Mouse (Mus musculus): ENCODE data around the gene Gm49337. TPM values are rescaled to one million over a fixed set of nuclear protein-coding genes. Genes with fewer than 3 reads are reported as not detected.
A peak's percentile ranks its signal among the peaks of the same experiment; 100 is the strongest.

Gm49337 gene
- total RNA-seq, 2 experiments from 2014 or later = not detected

DNA sequence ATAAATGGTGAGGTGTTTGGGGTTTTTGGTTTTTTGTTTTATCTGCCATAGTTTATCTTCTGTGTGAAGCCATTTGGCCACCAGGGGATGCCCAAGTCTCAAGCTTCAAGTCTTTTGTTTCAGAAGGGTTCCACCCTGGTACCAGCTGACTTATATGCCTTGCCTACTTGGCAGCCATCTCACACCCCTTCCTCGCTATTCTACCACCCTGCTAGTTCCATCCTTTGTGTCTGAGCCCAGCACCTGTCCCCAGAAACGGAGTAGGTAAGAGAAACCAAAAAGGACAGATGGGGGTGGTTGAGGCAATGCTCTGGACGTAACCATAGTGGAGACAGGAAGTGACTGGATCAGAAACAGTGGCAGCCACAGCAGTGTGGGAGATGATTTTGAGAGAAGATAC is 13.3 kb upstream of the Gm49337 start:
- intact Hi-C loops (cut with DNase I) = loop anchor here (1.0 to 10.0 kb wide), 5 partner anchors 16 to 455 kb away; partner anchors contain the start of genes Gpbp1l1, Pik3r3 and Tmem69
- peak in 1 of 2 experiments; percentile 78 for DNase-seq (ENCODE audit: low spot score in 2 of 2)

- intact Hi-C loops (cut with DNase I) = loop anchor here (1.0 to 10.0 kb wide), 5 partner anchors 16 to 454 kb away; partner anchors contain the start of genes Gpbp1l1, Pik3r3 and Tmem69
- peak; percentile 69 to 97 for DNase-seq (ENCODE audit: low spot score in 2 of 2)
Measured at GRCm38 (mm10) chr4:116160769-116161168, 12.4 kb upstream of the Gm49337 start.

DNA sequence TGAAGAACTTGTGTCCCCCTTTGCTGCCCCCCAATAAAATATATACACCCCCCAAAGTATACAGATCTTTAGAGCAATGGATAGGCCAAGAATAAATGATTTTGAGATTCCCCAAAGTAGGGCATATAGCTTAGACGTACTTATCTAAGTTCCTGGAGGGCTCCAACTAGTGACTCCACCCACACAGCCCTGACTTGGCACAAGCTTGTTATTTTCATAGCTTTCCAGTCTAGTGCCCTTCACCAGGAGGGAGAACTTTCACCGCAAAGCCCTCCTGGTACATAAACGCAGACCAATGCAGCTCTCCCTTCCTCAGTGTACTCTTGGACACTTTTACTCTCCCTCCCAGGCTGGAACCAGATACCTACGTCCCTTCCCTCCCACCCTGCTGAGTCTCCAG is 11.0 kb upstream of the Gm49337 start:
- DNase-seq (ENCODE audit: low spot score in 2 of 2) = no peak
- intact Hi-C loops (cut with DNase I) = loop anchor here (5.0 to 10.0 kb wide), 3 partner anchors 240 to 453 kb away; partner anchors contain the start of genes Gpbp1l1 and Tmem69

- intact Hi-C loops (cut with DNase I) = loop anchor here (5.0 to 10.0 kb wide), 3 partner anchors 237 to 450 kb away; partner anchors contain the start of genes Gpbp1l1 and Tmem69
- DNase-seq (ENCODE audit: low spot score in 2 of 2) = no peak
Measured at GRCm38 (mm10) chr4:116164759-116165554, 8.2 kb upstream of the Gm49337 start.

- DNase-seq (ENCODE audit: low spot score in 2 of 2) = no peak
- intact Hi-C loops (cut with DNase I) = loop anchor here (10.0 kb wide), 2 partner anchors 389 to 449 kb away; partner anchors contain the start of genes Gpbp1l1 and Tmem69
Measured at GRCm38 (mm10) chr4:116165708-116166407, 7.3 kb upstream of the Gm49337 start.

GRCm38 (mm10) chr4:116167404-116167803 is 5.8 kb upstream of the Gm49337 start, which contains the start of gene Tspan1:
Gene Tspan1, minus strand, starts transcription at chr4:116167601.
- DNase-seq (ENCODE audit: low spot score in 2 of 2) = no peak
- intact Hi-C loops (cut with DNase I) = loop anchor here (10.0 kb wide), 2 partner anchors 387 to 447 kb away; partner anchors contain the start of genes Gpbp1l1 and Tmem69

GRCm38 (mm10) chr4:116168617-116169352 is 4.4 kb upstream of the Gm49337 start:
- peak; percentile 76 to 79 for DNase-seq (ENCODE audit: low spot score in 2 of 2)
- intact Hi-C loops (cut with DNase I) = loop anchor here (2.0 to 10.0 kb wide), 3 partner anchors 114 to 446 kb away; partner anchors contain the start of genes Gpbp1l1 and Tmem69

DNA sequence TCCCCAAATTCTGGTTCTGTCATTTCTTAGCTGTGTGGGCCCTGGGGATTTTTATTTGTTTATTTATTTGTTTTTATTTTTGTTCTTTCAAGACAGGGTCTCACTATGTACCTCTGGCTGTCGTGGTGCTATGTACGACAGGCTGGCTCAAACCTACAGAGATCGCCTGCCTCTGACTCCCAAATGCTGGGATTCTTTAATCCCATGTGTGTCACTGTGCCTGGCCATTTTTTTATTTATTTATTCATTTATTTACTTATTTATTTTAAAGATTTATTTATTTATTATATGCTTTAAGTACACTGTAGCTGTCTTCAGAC is 3.9 kb upstream of the Gm49337 start:
- intact Hi-C loops (cut with DNase I) = loop anchor here (2.0 to 10.0 kb wide), 3 partner anchors 113 to 445 kb away; partner anchors contain the start of genes Gpbp1l1 and Tmem69
- no peak for DNase-seq (ENCODE audit: low spot score in 2 of 2)

DNA sequence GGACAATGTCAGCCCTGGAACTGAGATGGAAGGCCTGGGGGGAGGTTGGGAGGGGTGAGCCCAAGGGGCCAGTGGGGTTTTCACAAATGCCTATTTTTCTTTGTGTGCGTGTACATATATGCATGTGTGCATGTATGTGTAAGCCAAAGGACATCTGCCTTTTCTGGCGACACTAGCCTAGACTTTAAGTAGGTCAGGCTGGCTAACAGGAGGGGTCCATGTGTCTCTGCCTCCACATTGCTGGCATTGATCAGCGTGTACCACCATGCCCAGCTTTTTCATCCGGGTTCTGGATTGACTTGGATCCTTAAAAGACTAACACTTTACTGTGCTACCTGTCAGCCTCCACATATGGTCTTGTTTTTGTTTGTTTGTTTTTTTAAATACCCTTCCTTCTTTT is 568 bp downstream of the Gm49337 start:
- no peak for DNase-seq (ENCODE audit: low spot score in 2 of 2)
- intact Hi-C loops (cut with DNase I) = no loop called here

GRCm38 (mm10) chr4:116174466-116175116 is 1.4 kb downstream of the Gm49337 start:
- intact Hi-C loops (cut with DNase I) = no loop called here
- peak in 1 of 2 experiments; percentile 65 for DNase-seq (ENCODE audit: low spot score in 2 of 2)

- intact Hi-C loops (cut with DNase I) = no loop called here
Measured at GRCm38 (mm10) chr4:116175136-116175535, 2.0 kb downstream of the Gm49337 start.

GRCm38 (mm10) chr4:116175711-116176542 is 2.7 kb downstream of the Gm49337 start:
- DNase-seq (ENCODE audit: low spot score in 2 of 2) = peak; percentile 49 to 79
- intact Hi-C loops (cut with DNase I) = loop anchor here (1.0 kb wide), 2 partner anchors 16 to 45 kb away; partner anchors contain the start of gene Pik3r3

More at GRCm38 (mm10) chr4:116175136-116175535, 2.0 kb downstream of the Gm49337 start:
- DNase-seq (ENCODE audit: low spot score in 2 of 2) = no peak

- intact Hi-C loops (cut with DNase I) = loop anchor here (1.0 kb wide), 2 partner anchors 16 to 45 kb away; partner anchors contain the start of gene Pik3r3
Measured at GRCm38 (mm10) chr4:116176543-116176988, 3.4 kb downstream of the Gm49337 start.

GRCm38 (mm10) chr4:116177140-116177539 is 4.0 kb downstream of the Gm49337 start:
- DNase-seq (ENCODE audit: low spot score in 2 of 2) = peak in 1 of 2 experiments; percentile 39
- intact Hi-C loops (cut with DNase I) = no loop called here

More at GRCm38 (mm10) chr4:116176543-116176988, 3.4 kb downstream of the Gm49337 start:
- peak; percentile 62 to 86 for DNase-seq (ENCODE audit: low spot score in 2 of 2)

DNA sequence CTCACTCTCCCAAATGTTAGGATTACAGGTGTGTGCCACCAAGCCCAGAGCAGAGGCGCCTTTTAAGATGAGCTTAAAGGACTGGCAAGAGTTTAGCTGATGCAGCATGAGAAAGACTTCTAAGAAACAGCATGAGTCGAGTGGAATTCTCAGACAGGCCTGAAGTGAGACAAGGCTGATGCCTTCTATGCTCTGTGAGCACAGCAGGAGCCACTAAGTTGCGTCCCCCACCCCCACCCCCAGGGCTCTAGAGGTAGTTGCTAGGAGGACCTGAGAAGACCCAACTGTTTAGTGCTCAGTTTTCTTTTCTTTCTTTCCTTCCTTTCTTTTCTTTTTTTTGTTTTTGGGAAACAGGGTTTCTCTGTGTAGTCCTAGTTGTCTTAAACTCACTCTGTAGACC is 8.9 kb downstream of the Gm49337 start:
- no peak for DNase-seq (ENCODE audit: low spot score in 2 of 2)
- intact Hi-C loops (cut with DNase I) = no loop called here

DNA sequence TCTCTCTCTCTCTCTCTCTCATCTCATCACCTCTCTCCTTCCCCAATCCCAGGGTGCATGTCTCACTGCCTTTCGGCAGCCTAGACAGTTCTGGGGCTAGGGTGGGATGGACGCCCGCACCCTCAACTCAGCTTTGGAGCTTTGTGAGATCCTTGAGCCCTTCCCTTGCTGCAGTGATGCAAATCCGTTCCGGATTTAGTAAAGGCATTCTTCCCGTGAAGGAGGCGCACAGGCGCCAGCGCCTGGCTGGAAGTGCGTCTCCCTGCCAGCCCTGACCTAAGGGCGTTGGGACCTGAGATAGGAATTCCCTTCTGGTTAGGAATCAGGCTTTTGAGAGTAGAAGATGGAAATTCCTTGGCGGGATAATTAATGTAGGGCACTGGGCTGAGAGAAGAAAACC is 9.6 kb downstream of the Gm49337 start:
- intact Hi-C loops (cut with DNase I) = no loop called here
- peak; percentile 22 to 55 for DNase-seq (ENCODE audit: low spot score in 2 of 2)

DNA sequence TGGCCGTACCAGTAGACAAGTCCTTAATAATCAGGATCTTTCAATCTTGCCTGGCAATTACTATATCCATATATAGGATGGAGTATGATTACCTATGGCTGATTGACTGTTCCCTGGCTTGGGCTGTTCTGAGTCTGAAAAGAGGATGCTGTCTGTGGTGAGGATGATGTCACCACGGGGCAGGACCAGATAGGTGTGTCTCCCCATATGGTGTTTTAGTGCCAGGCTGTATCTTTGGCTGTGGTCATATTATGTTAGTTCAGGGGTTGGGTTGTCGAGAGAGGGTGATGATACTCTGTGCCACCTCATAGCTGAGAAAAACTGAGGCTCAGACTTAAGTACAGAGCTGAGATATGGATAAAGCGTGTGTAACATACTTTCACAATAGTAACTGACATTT is 11.9 kb downstream of the Gm49337 start:
- no peak for DNase-seq (ENCODE audit: low spot score in 2 of 2)
- intact Hi-C loops (cut with DNase I) = no loop called here
